Mouse (Mus musculus): Measurements from ENCODE around the gene Casp7. TPM values are rescaled to one million over a fixed set of nuclear protein-coding genes. Genes with fewer than 3 reads are reported as not detected.
A peak's percentile ranks its signal among the peaks of the same experiment; 100 is the strongest.

The Casp7 gene
- total RNA-seq, 1 experiment from 2014 or later, result 35.4 TPM

DNA sequence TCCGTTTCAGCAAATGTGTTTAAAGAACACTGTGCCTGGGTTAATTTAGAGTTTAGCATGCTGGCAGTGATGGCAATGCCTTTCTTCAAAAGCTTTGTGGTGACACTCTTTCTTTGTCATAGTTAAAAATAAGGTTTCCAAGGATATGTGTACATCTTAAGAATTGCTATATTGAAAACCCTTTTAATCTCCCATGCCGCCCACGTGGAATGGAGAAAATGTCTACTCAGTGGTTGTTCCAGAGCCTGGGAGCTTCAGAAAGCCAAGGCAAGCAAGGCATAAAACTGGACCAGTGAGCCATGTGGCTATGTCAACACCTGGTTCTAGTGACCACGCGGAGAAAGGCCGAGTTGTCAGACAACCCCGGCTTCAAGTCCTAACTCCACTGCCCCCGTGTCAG is 52.6 kb downstream of the Casp7 start:
- ATAC-seq (replicated peaks in 1 of 2; ENCODE audit: insufficient read depth in 1 of 2, low FRiP score in 2 of 2, low TSS enrichment in 1 of 2, low read depth in 1 of 2, poor library complexity in 2 of 2, severe bottlenecking in 2 of 2), result no peak

DNA sequence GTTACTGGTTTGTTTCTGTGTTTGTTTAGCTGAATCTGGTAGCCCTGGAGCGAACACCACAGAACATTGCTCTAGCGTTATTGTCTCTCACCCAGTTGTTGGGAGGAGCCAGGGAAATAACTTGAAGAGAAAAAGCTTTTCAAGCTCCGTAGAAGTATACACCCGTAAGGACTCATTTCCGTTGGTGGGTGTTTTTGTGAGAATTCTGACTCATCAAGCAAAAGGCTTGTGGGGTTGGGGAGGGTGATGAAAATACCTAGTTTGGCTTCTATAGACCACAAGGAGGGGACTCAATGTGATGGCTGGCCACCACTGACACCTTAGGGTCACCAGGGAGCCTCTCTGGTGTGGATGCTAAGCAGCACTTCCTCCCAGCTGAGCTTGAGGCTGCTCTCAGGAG is 54.0 kb downstream of the Casp7 start:
- ATAC-seq (replicated peaks in 1 of 2; ENCODE audit: insufficient read depth in 1 of 2, low FRiP score in 2 of 2, low TSS enrichment in 1 of 2, low read depth in 1 of 2, poor library complexity in 2 of 2, severe bottlenecking in 2 of 2), result no peak

GRCm38 (mm10) chr19:56451867-56452266 is 54.9 kb downstream of the Casp7 start:
- no peak for ATAC-seq (replicated peaks in 1 of 2; ENCODE audit: insufficient read depth in 1 of 2, low FRiP score in 2 of 2, low TSS enrichment in 1 of 2, low read depth in 1 of 2, poor library complexity in 2 of 2, severe bottlenecking in 2 of 2)

- no peak for ATAC-seq (replicated peaks in 1 of 2; ENCODE audit: insufficient read depth in 1 of 2, low FRiP score in 2 of 2, low TSS enrichment in 1 of 2, low read depth in 1 of 2, poor library complexity in 2 of 2, severe bottlenecking in 2 of 2)
Observed at GRCm38 (mm10) chr19:56452421-56452820, 55.5 kb downstream of the Casp7 start.

DNA sequence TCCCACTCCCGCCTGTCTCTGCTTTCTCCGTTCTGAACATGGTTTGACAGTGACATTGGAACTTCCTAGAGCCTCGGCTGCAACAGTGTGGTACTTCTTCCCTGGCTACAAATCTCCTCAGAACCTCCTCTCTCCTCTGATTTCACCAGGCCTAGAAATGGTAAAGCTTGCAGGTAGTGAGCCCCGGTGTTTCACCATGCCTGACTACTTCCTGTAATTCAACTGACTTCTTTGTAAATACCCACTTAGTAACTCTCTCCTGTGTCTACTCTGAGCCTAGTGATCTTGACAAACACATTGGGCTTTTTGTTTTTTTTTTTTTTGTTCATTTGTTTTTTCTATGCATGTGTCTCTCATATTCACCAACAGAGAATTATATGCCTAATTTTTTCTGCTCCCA is 57.9 kb downstream of the Casp7 start:
- ATAC-seq (replicated peaks in 1 of 2; ENCODE audit: insufficient read depth in 1 of 2, low FRiP score in 2 of 2, low TSS enrichment in 1 of 2, low read depth in 1 of 2, poor library complexity in 2 of 2, severe bottlenecking in 2 of 2), result peak in 1 of 2 experiments; percentile 69; a peak in 1 of 4 replicates

- peak in 1 of 2 experiments; percentile 63; a peak in 1 of 4 replicates for ATAC-seq (replicated peaks in 1 of 2; ENCODE audit: insufficient read depth in 1 of 2, low FRiP score in 2 of 2, low TSS enrichment in 1 of 2, low read depth in 1 of 2, poor library complexity in 2 of 2, severe bottlenecking in 2 of 2)
Observed at GRCm38 (mm10) chr19:56455369-56455768, 58.4 kb downstream of the Casp7 start.

DNA sequence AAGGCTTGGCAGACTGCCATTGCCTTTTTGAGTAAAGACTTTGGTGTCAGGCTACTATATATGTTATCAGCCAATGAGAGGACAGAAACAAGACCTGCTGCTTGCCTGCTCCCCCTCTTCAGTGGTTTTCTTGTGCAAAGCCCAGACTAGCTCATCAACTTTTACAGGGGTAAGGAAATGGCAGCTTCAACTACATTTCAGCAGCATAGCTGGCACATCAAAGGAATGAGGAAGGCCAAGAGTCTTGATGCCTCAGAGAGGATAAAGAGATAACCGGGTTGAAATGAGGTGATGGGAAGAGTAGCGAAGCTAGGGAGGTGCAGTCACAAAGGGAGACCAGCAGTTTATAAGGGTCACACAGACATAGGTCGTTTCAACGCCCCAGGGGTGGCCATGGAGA is 60.6 kb downstream of the Casp7 start:
- no peak for ATAC-seq (replicated peaks in 1 of 2; ENCODE audit: insufficient read depth in 1 of 2, low FRiP score in 2 of 2, low TSS enrichment in 1 of 2, low read depth in 1 of 2, poor library complexity in 2 of 2, severe bottlenecking in 2 of 2)

DNA sequence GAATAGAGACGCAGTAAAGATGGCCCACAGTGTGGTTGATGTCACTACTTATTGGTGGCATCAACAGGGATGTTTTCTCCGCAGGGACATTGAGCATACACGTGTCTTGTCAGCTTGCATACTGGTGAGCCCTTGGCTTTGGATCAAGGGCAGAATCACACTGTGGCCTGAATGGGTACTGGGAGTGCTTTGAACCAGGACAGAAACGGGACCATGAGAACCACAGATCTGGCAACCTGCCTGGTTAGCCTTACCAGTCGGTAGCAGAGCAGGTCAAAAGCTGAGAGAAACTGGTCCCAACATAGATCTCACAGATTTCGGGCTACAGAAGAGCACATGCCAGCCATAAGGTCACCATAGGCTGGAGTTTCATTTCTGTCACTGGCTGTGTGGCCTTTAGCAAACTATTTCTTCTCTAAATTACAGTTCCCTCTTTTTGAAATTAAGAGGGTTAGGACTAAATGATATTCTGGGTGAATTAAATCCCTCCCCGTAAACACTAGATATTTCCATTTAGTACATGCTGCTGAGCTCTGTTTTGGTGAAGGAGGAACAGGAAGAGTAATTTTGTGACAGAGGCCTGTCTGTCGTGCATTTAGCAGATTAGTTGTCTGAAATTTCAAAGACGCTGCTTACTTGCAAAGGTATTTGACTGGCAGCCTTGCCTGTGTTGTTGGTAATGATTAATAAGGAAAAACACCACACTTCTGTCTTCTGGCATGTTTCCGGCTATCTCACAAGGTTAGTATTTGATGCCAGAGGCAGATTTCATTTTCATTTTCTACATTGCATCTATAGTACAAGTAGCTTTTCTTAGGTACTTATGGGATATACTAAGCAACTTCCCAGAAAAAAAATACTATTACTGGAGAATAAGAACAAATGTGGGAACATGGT is 62.5 kb downstream of the Casp7 start:
- ATAC-seq (replicated peaks in 1 of 2; ENCODE audit: insufficient read depth in 1 of 2, low FRiP score in 2 of 2, low TSS enrichment in 1 of 2, low read depth in 1 of 2, poor library complexity in 2 of 2, severe bottlenecking in 2 of 2), result no peak

GRCm38 (mm10) chr19:56460241-56460640 is 63.3 kb downstream of the Casp7 start:
- ATAC-seq (replicated peaks in 1 of 2; ENCODE audit: insufficient read depth in 1 of 2, low FRiP score in 2 of 2, low TSS enrichment in 1 of 2, low read depth in 1 of 2, poor library complexity in 2 of 2, severe bottlenecking in 2 of 2), result no peak

GRCm38 (mm10) chr19:56461522-56462101 is 64.7 kb downstream of the Casp7 start, which contains the start of gene Plekhs1:
Gene Plekhs1 (plus strand): TSS chr19:56461640.
- no peak for ATAC-seq (replicated peaks in 1 of 2; ENCODE audit: insufficient read depth in 1 of 2, low FRiP score in 2 of 2, low TSS enrichment in 1 of 2, low read depth in 1 of 2, poor library complexity in 2 of 2, severe bottlenecking in 2 of 2)

DNA sequence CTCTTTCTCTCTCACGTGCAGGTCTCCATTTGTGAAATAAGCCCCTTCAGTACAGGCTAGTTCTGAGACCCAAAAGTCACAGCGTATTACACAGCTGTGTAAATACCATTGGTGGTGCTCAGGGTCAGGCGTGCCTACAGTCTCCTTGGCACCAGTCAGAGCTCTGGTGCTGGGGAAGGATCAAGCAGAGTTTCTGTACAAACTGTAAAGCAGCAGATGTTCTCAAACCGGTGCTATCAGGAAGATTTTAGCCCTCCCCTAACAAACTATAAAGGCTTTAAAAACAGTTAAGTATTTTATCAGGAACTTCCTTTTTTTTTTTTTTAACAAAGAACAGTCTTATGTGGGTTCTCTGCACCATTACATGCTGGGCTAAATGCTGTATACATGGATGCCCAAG is 65.9 kb downstream of the Casp7 start:
- no peak for ATAC-seq (replicated peaks in 1 of 2; ENCODE audit: insufficient read depth in 1 of 2, low FRiP score in 2 of 2, low TSS enrichment in 1 of 2, low read depth in 1 of 2, poor library complexity in 2 of 2, severe bottlenecking in 2 of 2)

- ATAC-seq (replicated peaks in 1 of 2; ENCODE audit: insufficient read depth in 1 of 2, low FRiP score in 2 of 2, low TSS enrichment in 1 of 2, low read depth in 1 of 2, poor library complexity in 2 of 2, severe bottlenecking in 2 of 2), result no peak
Observed at GRCm38 (mm10) chr19:56466486-56466885, 69.6 kb downstream of the Casp7 start.

- ATAC-seq (replicated peaks in 1 of 2; ENCODE audit: insufficient read depth in 1 of 2, low FRiP score in 2 of 2, low TSS enrichment in 1 of 2, low read depth in 1 of 2, poor library complexity in 2 of 2, severe bottlenecking in 2 of 2), result no peak
Observed at GRCm38 (mm10) chr19:56470286-56471020, 73.5 kb downstream of the Casp7 start.

GRCm38 (mm10) chr19:56471934-56472333 is 75.0 kb downstream of the Casp7 start:
- ATAC-seq (replicated peaks in 1 of 2; ENCODE audit: insufficient read depth in 1 of 2, low FRiP score in 2 of 2, low TSS enrichment in 1 of 2, low read depth in 1 of 2, poor library complexity in 2 of 2, severe bottlenecking in 2 of 2), result no peak

DNA sequence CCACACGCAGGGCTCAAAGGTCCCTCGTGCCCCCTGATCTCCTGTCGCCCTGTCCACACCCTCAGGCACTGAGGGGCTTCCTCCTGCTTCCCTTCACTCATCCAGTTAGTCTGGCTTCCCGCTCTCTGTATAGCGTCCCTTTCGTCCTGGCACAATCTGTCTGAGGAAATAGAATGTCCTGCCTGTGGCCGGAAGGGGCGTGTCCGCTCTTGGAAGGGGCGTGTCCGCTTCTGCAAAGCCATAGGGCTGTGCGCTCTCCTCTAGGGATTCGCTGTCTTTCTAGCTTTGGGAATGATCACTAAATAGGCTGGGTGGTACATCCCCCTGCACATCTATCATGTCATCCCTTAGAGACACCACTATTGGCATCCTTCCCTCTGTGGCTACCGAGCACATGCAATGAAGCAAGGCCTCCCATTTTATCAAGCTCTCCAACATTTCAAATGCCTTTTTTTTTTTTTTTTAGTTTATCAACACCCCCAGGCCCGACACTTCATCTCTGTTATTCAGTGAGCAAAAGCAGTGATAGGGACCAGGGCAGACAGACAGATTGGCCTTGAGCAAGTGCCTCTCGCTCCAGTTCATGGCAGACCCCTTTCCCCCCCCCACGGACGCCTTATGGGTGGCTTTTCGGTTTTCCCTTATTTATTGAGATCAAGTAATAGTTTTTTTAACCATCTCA is 78.1 kb downstream of the Casp7 start:
- peak; percentile 73 to 86 for ATAC-seq (replicated peaks in 1 of 2; ENCODE audit: insufficient read depth in 1 of 2, low FRiP score in 2 of 2, low TSS enrichment in 1 of 2, low read depth in 1 of 2, poor library complexity in 2 of 2, severe bottlenecking in 2 of 2)

- ATAC-seq (replicated peaks in 1 of 2; ENCODE audit: insufficient read depth in 1 of 2, low FRiP score in 2 of 2, low TSS enrichment in 1 of 2, low read depth in 1 of 2, poor library complexity in 2 of 2, severe bottlenecking in 2 of 2), result no peak
Observed at GRCm38 (mm10) chr19:56476546-56476945, 79.6 kb downstream of the Casp7 start.

DNA sequence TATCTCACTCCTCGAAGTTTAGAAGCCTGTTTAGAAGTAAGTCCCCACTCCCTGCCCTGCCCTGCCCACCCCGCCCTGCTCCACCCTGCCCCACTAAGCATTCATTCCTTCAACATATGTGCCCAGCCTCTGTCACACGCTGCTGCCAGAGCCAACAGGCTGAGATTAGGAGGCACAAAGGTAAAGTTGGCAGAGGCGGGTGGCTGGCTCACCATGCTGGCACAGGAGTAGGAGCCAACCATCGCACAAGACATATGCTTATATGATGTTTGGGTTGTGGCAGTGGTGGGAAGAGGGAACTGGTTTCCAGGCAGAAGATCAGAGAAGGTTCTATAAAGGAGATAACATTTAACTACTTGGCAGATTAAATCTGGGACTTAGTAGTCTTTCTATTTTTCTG is 80.3 kb downstream of the Casp7 start:
- ATAC-seq (replicated peaks in 1 of 2; ENCODE audit: insufficient read depth in 1 of 2, low FRiP score in 2 of 2, low TSS enrichment in 1 of 2, low read depth in 1 of 2, poor library complexity in 2 of 2, severe bottlenecking in 2 of 2), result no peak

All from hematopoietic stem cell, adult 5-6 weeks (primary cell).